Mouse (Mus musculus): Measurements from ENCODE around the gene Tsc22d2. TPM values are rescaled to one million over a fixed set of nuclear protein-coding genes. Genes with fewer than 3 reads are reported as not detected.

The Tsc22d2 gene
- 10 to 100 TPM; 35.9 to 36.8 TPM for total RNA-seq (2021)

GRCm38 (mm10) chr3:58414234-58414938 lies at the start of gene Tsc22d2:
Tsc22d2 (plus strand) TSS chr3:58414715.
- peak; percentile 97 for DNase-seq (ENCODE audit: low spot score in 2 of 2)
- intact Hi-C loops (cut with DNase I): loop anchor here (2.0 kb wide), 3 partner anchors 110 to 162 kb away; partner anchors contain the start of genes Eif2a, Selenot and Serp1

DNA sequence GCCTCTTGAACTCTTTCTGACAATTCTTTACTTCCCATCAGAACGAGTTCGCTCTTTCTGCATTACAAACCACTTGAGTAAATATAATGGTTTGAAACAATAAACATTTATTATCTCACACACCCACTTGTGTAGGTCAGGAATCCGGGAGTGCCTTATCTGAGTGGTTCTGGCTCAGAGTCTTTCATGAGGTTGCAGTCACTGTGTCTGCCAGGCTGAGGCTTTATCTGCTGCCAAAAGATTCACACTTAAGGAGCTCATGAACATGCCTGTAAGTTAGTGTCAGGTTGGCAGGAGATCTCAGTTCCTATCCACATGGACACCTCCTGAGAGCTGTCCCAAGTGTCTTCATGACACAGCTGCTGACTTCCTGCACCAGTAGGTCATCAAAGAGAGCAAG lies 47.8 kb upstream of the Tsc22d2 start:
- intact Hi-C loops (cut with DNase I): no loop called here
- DNase-seq (ENCODE audit: low spot score in 2 of 2): no peak

DNA sequence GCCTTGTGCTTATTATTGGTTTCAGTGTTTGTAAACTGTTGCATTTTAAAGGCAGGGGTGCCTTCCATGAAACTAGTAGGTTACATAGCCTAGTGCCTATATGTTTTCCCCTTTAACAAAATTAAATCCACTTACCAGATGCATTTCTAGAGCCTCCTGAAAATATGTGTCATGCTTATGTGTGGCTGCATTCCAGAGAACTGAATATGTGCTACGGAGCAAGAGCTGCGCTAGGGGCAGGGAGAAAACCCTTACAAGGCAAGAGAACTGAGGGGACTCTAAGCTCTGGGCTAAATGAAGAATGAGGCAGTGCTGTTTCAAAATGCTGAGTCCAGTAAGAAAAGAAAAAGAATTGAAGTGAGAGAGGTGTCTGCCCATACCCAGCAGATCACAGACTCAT lies 43.7 kb upstream of the Tsc22d2 start:
- DNase-seq (ENCODE audit: low spot score in 2 of 2): no peak
- intact Hi-C loops (cut with DNase I): no loop called here

DNA sequence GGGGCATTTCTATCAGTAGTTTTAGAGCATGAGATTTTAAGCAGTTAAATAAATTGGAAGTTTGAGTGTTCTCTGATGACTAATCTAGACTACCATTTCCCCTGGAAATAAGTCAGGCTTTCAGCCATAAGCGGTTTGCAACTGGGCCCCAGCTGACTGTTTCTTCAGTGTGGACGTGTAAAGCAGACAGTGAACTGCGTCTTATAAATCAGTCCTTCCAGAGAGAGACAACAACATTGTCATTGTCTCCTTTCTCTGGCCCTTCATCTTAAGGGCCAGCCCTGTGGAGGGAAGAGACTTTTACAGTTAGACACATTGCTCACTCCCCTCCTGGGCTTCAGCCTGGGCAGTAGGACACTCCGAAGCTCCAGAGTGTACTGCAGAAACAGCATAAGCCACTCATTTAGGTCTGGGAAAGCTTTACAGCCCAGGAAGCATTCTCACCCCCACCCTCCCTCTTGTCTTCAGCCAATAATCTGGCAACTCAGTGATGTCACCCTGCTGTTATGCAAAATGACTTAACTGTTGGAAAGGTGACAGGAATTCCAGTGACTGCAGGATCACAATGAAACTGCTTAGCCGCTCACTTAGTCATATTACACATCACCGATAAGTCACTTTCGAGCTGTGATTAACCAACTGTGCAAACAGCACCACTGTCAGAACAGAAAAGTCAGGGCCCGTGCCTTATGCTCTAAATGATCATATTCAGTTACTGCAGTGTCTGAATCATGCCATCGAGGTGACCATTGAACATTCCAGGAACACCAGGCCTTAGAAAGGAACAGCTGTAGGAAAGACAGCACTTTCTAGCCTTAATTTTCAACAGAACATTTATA lies 42.2 kb upstream of the Tsc22d2 start:
- intact Hi-C loops (cut with DNase I): no loop called here
- peak in 1 of 2 experiments; percentile 8 for DNase-seq (ENCODE audit: low spot score in 2 of 2)

GRCm38 (mm10) chr3:58372905-58373208 lies 41.7 kb upstream of the Tsc22d2 start:
- DNase-seq (ENCODE audit: low spot score in 2 of 2): no peak
- intact Hi-C loops (cut with DNase I): no loop called here

DNA sequence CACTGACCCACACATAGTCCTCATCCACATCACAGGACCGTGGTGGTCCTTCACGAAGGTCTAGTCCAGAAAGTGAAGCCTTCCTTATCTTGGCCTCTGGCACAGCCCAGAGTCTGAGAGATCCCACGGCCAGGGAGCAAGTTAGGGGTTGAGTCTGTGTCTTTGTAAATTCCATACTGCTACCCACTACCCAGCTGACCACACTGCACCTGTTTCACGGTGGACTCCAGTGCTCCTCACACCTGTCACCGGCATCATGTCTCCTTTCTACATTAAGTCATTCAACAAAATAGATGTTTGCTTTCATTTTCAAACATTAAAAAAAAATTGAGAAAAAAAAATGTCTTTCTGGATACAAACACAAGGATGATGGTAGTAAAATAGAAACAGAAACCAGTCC lies 40.2 kb upstream of the Tsc22d2 start:
- intact Hi-C loops (cut with DNase I): no loop called here
- DNase-seq (ENCODE audit: low spot score in 2 of 2): no peak

DNA sequence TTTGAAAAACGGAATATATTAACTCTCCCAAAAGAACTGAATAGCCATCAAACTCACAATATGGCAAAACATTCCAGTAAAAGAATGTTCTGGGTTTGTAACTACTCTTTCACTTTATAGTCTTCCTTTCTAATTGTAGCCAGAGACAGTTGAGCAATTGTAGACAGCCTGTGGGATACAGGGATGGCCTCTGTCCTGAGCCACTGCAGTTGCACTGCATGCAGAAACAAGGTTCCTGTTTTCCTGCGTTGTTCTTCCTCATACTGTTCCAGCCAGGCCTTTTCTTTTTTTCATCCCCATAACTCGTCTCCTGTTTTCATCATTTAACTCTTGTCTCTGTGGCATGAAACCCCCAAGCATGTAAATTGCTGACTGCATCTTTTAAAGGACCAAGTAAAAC lies 37.8 kb upstream of the Tsc22d2 start:
- intact Hi-C loops (cut with DNase I): no loop called here
- DNase-seq (ENCODE audit: low spot score in 2 of 2): no peak

DNA sequence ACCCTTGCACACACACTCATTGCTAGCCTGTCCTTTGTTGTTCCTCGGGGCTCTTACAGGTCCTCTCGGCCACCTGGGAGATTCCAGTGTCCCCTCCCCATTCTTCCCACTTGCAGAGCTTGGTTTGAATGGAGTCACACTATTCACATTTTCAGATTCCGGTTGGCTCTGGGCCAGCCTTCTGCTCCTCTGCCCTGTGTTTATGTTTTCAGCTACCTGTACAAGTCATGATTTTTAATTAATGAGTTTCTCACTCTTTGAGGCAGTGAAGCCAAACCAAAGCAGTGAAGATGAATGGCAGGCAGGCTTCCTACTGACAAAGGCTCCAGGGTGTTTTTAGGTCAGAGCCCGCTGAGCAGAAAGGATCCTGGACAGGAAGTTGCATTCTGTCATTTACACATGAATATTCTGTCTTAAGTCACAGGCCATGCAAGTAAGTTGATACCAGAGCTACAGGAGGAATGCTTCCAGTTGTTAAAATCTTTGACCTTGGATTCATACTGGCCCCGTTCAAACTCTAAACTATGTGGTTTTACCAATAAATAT lies 36.9 kb upstream of the Tsc22d2 start:
- no peak for DNase-seq (ENCODE audit: low spot score in 2 of 2)
- intact Hi-C loops (cut with DNase I): no loop called here

DNA sequence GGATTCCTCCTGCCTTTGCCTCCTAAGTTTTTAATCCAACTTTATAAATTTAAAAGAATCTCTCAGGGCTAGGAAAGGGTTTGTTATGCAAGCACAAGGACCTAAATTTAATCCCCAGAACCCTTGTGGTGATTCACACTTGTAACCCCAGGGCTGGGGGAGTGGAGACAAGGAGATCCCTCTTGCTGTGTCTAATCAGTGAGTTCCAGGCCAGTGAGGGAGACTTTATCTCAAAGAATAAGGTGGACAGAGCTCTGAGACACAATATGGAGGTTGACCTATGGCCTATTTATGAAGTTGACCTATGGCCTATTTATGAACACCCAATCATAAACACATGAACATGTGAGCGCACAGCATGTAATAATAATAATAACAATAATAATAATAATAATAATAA lies 31.8 kb upstream of the Tsc22d2 start:
- intact Hi-C loops (cut with DNase I): no loop called here
- DNase-seq (ENCODE audit: low spot score in 2 of 2): no peak

DNA sequence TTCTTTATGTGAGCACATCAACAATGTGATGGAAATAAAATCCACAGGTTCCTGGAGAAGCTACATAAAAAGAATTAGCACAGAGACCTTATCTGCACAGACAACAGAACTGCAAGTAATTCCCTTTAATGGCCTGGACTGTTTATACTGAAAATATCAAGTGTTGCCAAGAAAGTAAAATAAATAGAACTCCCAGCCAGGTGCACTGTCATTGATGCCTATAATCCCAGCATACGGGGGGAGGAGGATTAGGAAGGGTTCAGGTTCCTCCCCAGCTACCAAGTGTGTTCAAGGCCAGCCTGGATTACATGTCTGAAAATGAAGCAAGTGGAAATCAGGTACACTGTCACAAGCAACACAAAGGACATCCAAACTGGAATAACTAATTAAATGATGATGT lies 29.5 kb upstream of the Tsc22d2 start:
- no peak for DNase-seq (ENCODE audit: low spot score in 2 of 2)
- intact Hi-C loops (cut with DNase I): no loop called here

- DNase-seq (ENCODE audit: low spot score in 2 of 2): no peak
- intact Hi-C loops (cut with DNase I): no loop called here
These were observed 25.8 kb upstream of the Tsc22d2 start for GRCm38 (mm10) chr3:58388731-58389130.

DNA sequence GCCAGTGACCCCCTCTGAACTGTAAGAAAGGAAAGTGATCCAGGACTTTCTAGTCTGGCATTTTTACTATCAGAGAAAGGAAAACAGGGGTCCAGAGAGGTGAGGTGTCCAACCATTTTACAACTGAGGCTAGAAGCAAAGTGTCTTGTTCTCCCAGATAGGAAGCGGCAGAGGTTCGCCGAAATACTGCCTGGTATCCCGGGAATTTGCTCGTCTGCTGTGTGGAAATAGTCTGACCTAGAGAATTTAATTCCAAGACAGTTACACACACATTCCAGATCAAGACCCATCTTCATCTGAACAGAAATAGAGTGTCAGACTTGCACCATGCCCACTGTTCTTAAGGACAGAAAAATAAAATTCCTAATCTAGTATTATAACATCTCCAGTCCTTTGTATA lies 16.0 kb upstream of the Tsc22d2 start:
- DNase-seq (ENCODE audit: low spot score in 2 of 2): no peak
- intact Hi-C loops (cut with DNase I): no loop called here

DNA sequence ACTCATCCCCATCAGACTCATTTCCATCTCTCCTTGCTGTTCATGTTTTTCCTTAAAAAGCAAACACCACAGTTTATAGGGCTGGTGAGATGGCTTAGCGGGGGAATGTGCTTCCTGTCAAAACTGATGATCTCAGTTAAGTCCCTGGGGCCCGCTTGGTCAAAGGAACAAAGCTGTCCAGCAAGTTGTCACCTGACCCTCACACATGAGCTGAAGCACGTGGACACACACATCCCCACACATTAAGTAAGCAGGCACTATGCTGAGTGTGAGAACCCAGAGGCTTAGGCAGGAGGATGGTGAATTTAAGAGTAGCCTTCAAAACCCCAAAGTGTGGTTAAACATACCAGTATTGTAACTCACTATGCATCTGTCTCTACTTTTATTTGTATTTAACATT lies 14.6 kb upstream of the Tsc22d2 start:
- no peak for DNase-seq (ENCODE audit: low spot score in 2 of 2)
- intact Hi-C loops (cut with DNase I): no loop called here

DNA sequence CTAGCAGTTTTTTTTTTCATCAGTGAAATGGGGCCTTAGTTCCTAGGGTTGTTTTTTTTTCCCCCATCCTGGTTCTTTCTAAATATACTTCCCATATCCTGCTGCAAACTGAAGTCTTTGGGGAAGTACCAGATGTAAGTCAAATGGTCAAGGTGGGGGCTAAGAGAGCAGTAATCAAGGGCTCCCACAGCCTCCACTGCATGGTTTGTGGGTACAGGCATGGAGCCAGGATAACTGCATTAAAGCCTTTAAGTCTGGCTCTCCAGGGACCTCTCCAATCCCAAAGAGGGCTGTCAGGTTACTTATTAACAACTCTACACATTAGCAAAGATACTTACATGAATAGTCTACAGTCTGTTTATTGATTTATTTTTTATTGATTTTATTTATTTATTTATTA lies 2.8 kb upstream of the Tsc22d2 start:
- intact Hi-C loops (cut with DNase I): no loop called here
- no peak for DNase-seq (ENCODE audit: low spot score in 2 of 2)

- intact Hi-C loops (cut with DNase I): loop anchor here (2.0 kb wide), 3 partner anchors 111 to 163 kb away; partner anchors contain the start of genes Eif2a, Selenot and Serp1
- no peak for DNase-seq (ENCODE audit: low spot score in 2 of 2)
These were observed 844 bp upstream of the Tsc22d2 start for GRCm38 (mm10) chr3:58413671-58414070.

DNA sequence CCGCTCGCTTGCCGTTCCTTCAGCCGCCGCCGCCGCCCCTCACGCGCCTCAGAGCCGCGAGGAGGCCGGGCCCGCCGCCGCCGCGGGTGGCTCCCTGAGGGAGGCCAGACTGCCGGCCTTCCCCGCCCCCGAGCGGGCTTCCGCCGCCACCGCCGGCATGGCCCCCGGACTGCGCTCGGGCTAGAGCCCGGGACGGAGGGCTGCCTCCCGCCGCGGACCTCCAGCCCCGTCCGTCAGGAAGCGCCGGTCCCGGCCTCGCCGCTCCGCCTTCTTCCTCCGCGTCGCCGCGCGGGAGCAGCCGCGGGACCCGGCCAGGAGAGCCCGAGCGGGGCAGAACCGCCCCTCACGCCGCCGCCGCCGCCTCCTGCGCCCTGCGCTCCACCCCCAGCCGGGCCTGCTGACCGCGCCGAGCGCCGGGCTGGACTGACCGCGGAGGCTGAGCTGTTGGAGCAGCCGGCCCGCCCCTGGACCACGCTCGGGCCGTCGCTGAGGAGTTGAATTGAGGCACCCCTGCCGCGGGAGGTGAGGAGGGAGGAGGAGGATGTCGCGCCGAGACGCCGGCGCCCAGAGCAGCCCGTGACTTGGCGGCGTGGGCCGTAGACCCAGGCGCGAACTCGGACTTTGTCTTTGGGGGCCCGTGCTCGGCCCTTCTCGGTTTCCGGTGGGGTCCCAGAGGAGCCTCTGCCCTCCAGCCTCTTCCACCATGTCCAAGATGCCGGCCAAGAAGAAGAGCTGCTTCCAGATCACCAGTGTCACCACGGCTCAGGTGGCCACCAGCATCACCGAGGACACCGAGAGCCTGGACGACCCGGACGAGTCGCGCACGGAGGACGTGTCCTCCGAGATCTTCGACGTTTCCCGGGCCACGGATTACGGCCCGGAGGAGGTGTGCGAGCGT lies 720 bp downstream of the Tsc22d2 start:
- peak; percentile 75 to 81 for DNase-seq (ENCODE audit: low spot score in 2 of 2)
- intact Hi-C loops (cut with DNase I): loop anchor here (2.0 to 5.0 kb wide), 5 partner anchors 110 to 568 kb away; partner anchors contain the start of genes Eif2a, Pfn2, Selenot and Serp1

DNA sequence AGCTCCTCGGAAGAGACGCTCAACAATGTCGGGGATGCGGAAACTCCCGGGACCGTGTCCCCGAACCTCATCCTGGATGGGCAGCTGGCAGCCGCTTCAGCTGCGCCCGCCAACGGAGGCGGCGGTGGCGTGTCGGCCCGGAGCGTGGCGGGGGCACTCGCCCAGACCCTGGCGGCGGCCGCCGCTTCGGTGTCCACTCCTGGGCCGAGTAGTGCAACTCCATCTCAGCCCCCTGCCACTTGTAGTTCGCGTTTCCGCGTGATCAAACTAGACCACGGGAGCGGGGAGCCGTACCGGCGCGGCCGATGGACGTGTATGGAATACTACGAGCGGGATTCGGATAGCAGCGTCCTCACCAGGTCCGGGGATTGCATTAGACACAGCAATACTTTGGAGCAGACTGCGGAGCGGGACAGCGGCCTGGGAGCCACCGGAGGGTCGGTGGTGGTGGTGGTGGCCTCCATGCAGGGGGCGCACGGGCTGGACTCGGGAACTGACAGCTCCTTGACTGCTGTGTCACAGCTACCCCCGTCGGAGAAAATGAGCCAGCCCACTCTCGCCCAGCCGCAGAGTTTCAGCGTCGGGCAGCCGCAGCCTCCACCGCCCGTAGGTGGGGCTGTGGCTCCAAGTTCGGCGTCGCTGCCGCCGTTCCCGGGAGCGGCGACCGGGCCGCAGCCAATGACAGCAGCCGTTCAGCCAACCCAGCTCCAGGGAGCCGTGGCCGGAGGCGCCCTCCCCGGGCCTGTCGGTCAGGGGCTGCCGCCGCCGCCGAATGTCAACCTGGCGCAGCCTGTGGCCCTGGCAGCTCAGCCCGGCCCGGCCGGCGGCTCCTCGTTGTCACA lies 1.6 kb downstream of the Tsc22d2 start:
- intact Hi-C loops (cut with DNase I): loop anchor here (2.0 to 5.0 kb wide), 5 partner anchors 109 to 569 kb away; partner anchors contain the start of genes Eif2a, Pfn2, Selenot and Serp1
- peak; percentile 81 for DNase-seq (ENCODE audit: low spot score in 2 of 2)

DNA sequence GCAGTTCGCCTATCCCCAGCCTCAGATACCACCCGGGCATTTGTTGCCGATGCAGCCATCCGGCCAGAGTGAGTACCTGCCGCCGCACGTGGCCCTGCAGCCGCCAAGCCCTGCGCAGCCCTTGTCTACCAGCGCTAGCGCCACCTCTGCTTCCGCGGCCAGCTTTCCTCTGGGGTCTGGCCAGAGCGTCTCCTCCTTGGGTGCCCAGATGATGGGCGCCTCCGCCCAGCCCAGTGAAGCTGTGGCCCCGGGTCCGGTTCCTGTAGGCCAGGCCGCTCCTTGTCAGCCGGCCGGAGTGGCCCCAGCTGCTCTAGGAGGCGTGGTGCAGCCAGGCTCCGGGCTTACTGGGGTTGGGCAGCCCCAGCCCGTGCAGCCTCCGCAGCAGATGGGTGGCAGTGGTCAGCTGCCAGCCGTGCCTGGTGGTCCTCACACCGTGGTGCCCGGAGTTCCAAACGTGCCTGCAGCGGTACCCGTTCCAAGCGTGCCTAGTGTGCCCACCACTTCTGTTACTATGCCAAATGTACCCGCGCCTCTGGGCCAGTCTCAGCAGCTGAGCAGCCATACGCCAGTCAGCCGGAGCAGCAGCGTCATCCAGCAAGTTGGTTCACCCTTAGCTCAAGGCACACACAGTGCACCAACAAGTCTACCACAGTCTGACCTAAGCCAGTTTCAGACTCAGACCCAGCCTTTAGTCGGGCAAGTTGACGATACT lies 2.4 kb downstream of the Tsc22d2 start:
- intact Hi-C loops (cut with DNase I): loop anchor here (1.0 to 5.0 kb wide), 3 partner anchors 73 to 570 kb away; partner anchors contain the start of gene Pfn2
- DNase-seq (ENCODE audit: low spot score in 2 of 2): peak; percentile 47 to 55

Data from left cerebral cortex, postnatal 36 days (tissue).